Mouse (Mus musculus) brain, embryonic 14.5 days (tissue): ENCODE results near the gene Arhgef2.

Source experiments
- CTCF ChIP-seq: fragments of 200-500 bp; IDR thresholded peaks from 2 replicates; pipeline ENCODE4 v1.5.1; 2012; ENCODE audit warnings: inconsistent platforms, mild to moderate bottlenecking, moderate library complexity, borderline replicate concordance; ENCODE audit not compliant: insufficient read depth, insufficient read length; ENCODE audit errors: extremely low read depth
- POLR2A ChIP-seq: fragments of 200-500 bp; IDR thresholded peaks from 2 replicates; pipeline ENCODE4 v1.6.1; 2012; ENCODE audit warnings: mild to moderate bottlenecking, inconsistent platforms, borderline replicate concordance; ENCODE audit not compliant: poor library complexity, insufficient read depth, insufficient read length, severe bottlenecking; ENCODE audit errors: extremely low read depth

GRCm38 (mm10) chr3:88575540-88575939, 30.2 kb upstream of the Arhgef2 start, which contains the start of gene Ssr2:
- TF ChIP-seq POLR2A (no peak), CTCF (no peak)
